Mouse (Mus musculus) embryonic facial prominence, embryonic 14.5 days (tissue): ENCODE measurements around the gene Rrp7a. TPM values are rescaled to one million over a fixed set of nuclear protein-coding genes. Genes with fewer than 3 reads are reported as not detected.

Experiments
- ATAC-seq: fragments of 200-750 bp; cut with Nextera tagmentation; 2 replicates; pipeline ENCODE4 v1.8.0; 2017; ENCODE audit warnings: low read depth, moderate number of reproducible peaks, moderate TSS enrichment
- DNase-seq: peaks from one replicate; pipeline ENCODE4 v3.0.0-alpha.2; 2015; ENCODE audit warnings: low spot score
- H3K27ac ChIP-seq: fragments of 300-500 bp; sonication (generic); replicated peaks from 2 replicates; pipeline ENCODE4 v1.5.1; 2014; ENCODE audit warnings: low read depth, mild to moderate bottlenecking, low read length, moderate library complexity
- H3K27me3 ChIP-seq: fragments of 300-500 bp; sonication (generic); replicated peaks from 2 replicates; pipeline ENCODE4 v1.6.1; 2014; ENCODE audit warnings: low read length; ENCODE audit not compliant: control insufficient read depth, insufficient read depth
- H3K36me3 ChIP-seq: fragments of 300-500 bp; sonication (generic); 2 replicates; pipeline ENCODE4 v1.6.1; 2014; ENCODE audit warnings: low read length, mixed read lengths; ENCODE audit not compliant: control insufficient read depth, insufficient read depth
- H3K4me1 ChIP-seq: fragments of 300-500 bp; sonication (generic); 2 replicates; pipeline ENCODE4 v1.6.1; 2014; ENCODE audit warnings: antibody characterized with exemption, low read length; ENCODE audit not compliant: control insufficient read depth, insufficient read depth
- H3K4me2 ChIP-seq: fragments of 300-500 bp; sonication (generic); 2 replicates; pipeline ENCODE4 v1.6.1; 2014; ENCODE audit warnings: low read depth, mild to moderate bottlenecking, low read length, moderate library complexity, mixed read lengths
- H3K4me3 ChIP-seq: fragments of 300-500 bp; sonication (generic); 2 replicates; pipeline ENCODE4 v1.5.1; 2014; ENCODE audit warnings: low read depth, mild to moderate bottlenecking, low read length
- H3K9ac ChIP-seq: fragments of 300-500 bp; sonication (generic); 2 replicates; pipeline ENCODE4 v1.6.1; 2014; ENCODE audit warnings: low read depth, mild to moderate bottlenecking, low read length, moderate library complexity, mixed read lengths
- H3K9me3 ChIP-seq: fragments of 300-500 bp; sonication (generic); 2 replicates; pipeline ENCODE4 v1.6.1; 2016; ENCODE audit warnings: low read length; ENCODE audit not compliant: control insufficient read depth
- WGBS: fragments of 180-500 bp; shearing (Covaris S2); extraction: QIAGEN DNeasy Blood & Tissue Kit; methylation state at CpG from one replicate; pipeline ENCODE4 v1.1.7; 2014; 5-methylcytosine and 5-hydroxymethylcytosine counted together
- polyA plus RNA-seq: library from polyadenylated mRNA; unstranded; fragments of >200 nt; fragmentation: Nextera tagmentation; extraction: Ambion mirVana; gene quantifications from 2 replicates; pipeline ENCODE4 v1.2.1, GENCODE M21; 2014

Rrp7a gene
- 61.6 and 63.0 TPM in 2 replicates for polyA plus RNA-seq

DNA sequence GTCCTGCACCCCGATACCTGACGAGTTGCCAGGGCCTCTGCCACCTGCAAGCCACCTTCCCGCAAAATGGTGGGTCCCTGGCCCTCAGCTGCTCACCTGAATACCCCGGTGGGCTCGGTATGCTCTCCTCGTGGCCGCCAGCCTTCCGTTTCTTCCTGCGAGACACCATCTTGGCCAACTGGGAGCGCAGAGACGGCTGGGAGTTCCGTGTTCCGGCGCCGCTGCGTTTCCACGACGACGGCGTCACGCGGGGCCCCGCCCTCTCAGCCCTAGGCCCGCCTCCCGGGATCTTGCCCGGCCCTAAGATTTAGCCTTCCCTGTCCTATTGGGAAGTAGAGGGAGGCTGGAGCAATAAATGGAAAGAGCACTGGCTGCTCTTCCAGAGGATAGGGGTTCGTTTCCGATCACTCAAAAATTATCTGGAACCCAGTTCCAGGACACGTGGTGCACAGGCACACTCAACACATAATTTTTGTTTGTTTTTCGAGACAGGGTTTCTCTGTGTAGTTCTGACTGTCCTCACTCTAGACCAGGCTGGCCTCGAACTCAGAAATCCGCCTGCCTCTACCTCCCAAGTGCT lies at the start of gene Rrp7a:
Rrp7a (minus strand) TSS at position 236 of the 580 bp plus-strand sequence.
- Histone ChIP-seq H3K4me1 (peaks cover 5% of the 10 kb centered on the region; the same call in 1 of the 2 replicates), H3K9ac (peak within 1 kb of the TSS; percentile 73), H3K27ac (peak within 1 kb of the TSS; percentile 78; the same call in 1 of the 2 replicates), H3K36me3 (peaks cover 52% of the 10 kb centered on the region), H3K9me3 (no peaks in the 10 kb centered on the region), H3K4me3 (peak within 1 kb of the TSS; percentile 80), H3K27me3 (no peaks in the 10 kb centered on the region), H3K4me2 (peak within 1 kb of the TSS; percentile 58)
- ATAC-seq, result peak; percentile 92
- peak; percentile 94 for DNase-seq
- WGBS, result 11% methylated on average over 29 of the region's 32 CpGs

DNA sequence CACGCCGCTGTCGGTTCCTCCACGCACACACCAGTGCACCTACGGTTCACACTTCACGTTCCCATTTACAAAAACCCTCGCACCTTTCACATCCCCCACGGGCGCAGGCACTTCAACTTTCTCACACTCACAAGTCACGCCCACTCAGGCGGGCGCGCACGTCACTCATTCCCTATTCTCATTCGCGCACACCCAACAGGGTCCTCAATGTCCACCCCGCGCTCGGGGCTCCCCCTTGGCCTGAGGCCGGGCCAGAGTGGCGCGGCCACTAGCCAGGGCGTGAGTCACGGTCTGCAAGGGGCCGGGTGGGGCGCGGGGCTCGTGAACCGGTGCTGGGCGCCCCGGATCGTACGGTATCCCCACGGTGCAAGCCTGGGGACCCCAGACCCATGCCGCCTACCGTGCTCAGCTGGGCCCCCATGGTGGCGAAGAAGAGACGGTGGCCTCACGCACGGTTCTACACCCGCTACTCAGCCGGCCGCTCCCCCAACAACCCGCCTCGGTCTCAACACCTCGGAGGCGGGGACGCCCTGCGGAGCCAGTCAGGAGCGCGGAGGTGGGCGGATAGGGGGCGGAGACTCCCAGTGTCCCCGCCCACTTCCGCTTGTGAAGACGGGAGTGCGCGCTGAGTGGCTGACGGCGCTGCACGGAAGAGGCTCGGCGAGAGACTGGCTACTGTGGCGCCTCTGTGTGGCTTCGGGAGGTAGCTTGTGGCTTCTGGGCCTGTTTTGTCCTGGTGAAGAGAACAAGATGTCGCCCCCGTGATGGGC lies 49.3 kb upstream of the Rrp7a start:
- peak overlapping the region; percentile 87 for H3K27ac ChIP-seq
- H3K4me2 ChIP-seq, result peak overlapping the region; percentile 90
- peak overlapping the region; percentile 90 for H3K9ac ChIP-seq
- DNase-seq, result peak; percentile 99
- H3K27me3 ChIP-seq, result no peaks in the 10 kb centered on the region
- 3% methylated on average over 41 of the region's 67 CpGs for WGBS
- H3K4me3 ChIP-seq, result peak overlapping the region; percentile 93
- no peaks in the 10 kb centered on the region for H3K9me3 ChIP-seq
- H3K36me3 ChIP-seq, result no peaks in the 10 kb centered on the region
- ATAC-seq, result peak; percentile 97
- peaks cover 25% of the 10 kb centered on the region for H3K4me1 ChIP-seq

DNA sequence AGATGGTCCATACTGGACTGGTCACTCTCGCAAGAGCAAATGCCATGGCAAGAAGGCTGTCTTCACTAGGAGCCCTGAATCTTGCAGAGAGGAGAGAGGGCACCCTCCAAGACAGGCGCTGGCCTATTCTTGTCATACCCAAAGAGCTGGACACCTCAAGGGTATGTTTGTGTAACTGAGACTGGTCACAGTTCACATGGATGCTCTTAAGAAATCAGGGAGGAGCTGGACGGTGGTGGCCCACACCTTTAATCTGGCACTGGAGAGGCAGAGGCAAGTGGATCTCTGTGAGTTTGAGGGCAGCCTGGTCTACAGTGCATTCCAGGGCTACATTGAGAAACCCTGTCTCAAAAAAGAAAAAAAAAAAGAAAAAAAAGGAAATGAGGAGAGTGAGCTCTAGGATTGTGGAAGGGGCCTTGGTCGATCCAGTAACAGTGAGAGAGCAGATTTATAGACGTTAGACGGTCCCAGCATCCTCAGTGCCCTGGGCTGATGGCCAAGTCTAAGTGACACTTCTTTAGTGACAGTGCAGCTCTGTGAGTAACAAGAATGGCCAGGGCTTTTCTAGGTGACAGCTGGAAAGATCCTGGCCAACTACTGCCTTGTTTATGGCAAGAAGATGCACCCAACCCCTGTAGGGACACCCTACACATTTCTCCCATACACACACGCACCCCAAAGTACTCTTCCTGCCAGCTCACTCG lies 48.5 kb upstream of the Rrp7a start:
- no peaks in the 10 kb centered on the region for H3K27me3 ChIP-seq
- DNase-seq, result no peak
- H3K9ac ChIP-seq, result peak overlapping the region; percentile 90
- peak overlapping the region; percentile 90 for H3K4me2 ChIP-seq
- H3K36me3 ChIP-seq, result no peaks in the 10 kb centered on the region
- no peaks in the 10 kb centered on the region for H3K9me3 ChIP-seq
- no peak overlapping the region for H3K27ac ChIP-seq
- peak overlapping the region; percentile 93 for H3K4me3 ChIP-seq
- WGBS, result 52% methylated on average over 8 of the region's 8 CpGs
- no peak for ATAC-seq
- H3K4me1 ChIP-seq, result peaks cover 25% of the 10 kb centered on the region

DNA sequence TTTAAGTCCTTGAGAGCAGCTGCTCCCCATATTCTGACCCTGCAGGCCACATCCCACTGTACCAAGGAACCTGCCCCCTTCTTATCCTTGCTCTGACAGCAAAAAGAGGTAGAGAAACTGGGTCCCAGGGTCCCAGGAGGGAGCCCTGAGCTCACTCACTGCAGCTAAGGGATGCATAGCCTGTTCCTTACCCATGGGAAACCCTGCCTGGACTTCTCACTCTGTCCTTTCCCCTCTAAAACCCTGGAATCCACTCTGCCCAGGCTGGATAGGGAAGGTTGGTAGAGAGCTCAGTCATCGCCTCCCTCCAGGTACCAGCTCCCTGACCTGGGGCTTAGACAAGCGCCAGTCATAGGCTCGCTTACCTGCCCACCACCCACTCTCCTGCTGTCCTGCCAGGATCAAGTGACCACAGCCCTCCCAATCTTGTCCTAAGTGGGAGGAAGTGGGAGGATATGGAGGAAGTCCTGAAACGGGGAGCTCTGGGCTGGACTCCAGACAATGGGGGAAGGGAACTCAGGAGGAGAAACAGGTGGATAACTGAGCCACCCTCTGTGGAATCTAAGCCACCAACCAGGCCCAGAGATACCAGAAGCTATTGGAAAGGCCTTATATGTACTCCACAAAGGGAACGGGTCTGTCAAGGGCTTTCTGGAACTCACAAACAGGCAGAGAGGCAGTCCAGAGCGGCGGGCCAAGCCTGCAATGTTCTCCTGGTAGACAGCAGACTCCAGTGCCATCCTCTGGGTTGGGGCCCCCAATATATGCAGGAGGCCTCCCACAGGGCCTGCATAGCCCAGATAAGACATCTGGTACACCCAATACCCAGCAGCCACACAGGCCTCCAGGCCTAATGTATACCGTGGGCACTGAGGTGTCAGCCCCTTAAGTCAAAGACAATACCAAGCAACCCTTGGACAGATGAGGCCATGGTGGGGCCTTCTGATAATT lies 47.4 kb upstream of the Rrp7a start:
- ATAC-seq (no peak), DNase-seq (no peak)
- Histone ChIP-seq H3K36me3 (0 out of 2 replicates have a peak, but pooled peaks cover 4% of the 10 kb centered on the region), H3K9me3 (no peaks in the 10 kb centered on the region), H3K4me3 (no peak overlapping the region), H3K4me1 (peaks cover 25% of the 10 kb centered on the region), H3K27me3 (no peaks in the 10 kb centered on the region), H3K4me2 (no peak overlapping the region), H3K9ac (no peak overlapping the region), H3K27ac (no peak overlapping the region)
- 80% methylated on average over 8 of the region's 8 CpGs for WGBS

DNA sequence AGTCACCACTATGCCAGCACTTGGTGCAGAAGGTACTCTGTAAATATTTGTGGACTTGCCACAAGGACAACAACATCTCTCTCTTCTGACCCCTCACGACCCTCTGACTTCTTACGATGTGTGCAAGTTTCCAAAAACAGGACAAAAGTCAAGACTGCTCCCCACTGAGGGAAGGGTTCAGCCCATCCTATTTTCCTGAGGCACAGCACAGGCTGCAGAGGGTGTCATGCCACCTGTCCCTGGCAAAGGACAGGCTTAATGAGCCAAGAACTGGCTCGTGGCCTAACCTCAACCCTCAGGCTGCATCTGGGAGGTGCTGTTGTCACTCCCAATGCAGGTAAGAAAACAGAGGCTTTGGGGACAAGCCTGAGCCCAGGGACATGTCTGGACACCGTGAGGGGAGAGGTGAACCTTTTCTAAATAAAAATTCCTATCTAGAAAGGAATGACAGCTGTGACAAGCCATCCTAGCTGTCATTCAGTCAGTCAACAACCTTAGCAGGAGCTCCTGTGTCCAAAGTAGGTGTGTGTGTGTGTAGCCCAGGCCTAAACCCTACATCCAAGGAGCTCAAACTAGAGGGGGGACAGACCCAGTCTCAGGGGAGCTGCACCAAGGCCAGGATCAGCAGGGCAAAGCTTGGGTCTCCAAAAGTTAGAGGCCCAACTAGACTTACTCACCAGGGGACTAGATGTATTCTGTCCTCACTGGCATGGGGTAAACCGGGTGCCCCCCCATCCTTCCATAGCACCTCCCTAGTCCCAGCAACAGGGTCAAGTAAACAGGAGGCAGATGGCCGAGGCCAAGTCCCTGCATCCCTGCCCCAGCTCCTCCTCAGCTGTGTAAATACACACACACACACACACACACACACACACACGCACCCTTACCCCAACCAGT lies 46.5 kb upstream of the Rrp7a start:
- DNase-seq (no peak), ATAC-seq (no peak)
- Histone ChIP-seq H3K4me1 (peaks cover 25% of the 10 kb centered on the region), H3K9ac (no peak overlapping the region), H3K36me3 (0 out of 2 replicates have a peak, but pooled peaks cover 4% of the 10 kb centered on the region), H3K9me3 (no peaks in the 10 kb centered on the region), H3K4me3 (no peak overlapping the region), H3K27me3 (no peaks in the 10 kb centered on the region), H3K27ac (no peak overlapping the region), H3K4me2 (no peak overlapping the region)
- WGBS, result 67% methylated on average over 6 of the region's 7 CpGs

DNA sequence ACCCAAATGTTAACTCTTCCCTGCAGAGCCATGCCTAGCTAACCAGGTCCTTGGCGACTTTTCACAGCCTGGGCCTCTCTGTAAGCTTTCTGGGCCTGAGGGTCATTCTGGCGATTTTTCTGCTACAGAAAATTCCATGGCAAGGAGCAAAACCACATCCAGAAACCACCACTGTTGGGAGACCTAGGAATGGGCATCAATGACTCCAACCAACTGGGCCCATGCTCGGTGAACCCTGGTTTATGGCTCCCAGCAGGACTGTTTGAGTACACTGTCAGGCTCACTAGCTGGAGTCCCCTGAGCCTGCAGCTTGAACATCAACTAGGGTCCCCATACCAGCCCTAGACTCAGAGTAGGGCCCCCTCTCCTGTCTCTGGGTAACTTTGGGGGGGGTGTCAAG lies 45.7 kb upstream of the Rrp7a start:
- Histone ChIP-seq H3K9ac (no peak overlapping the region), H3K27ac (no peak overlapping the region), H3K4me1 (peaks cover 25% of the 10 kb centered on the region), H3K4me2 (no peak overlapping the region), H3K27me3 (no peaks in the 10 kb centered on the region), H3K4me3 (no peak overlapping the region), H3K9me3 (no peaks in the 10 kb centered on the region), H3K36me3 (0 out of 2 replicates have a peak, but pooled peaks cover 4% of the 10 kb centered on the region)
- DNase-seq, result no peak
- no peak for ATAC-seq
- WGBS, result 80% methylated on average over 3 of the region's 3 CpGs

DNA sequence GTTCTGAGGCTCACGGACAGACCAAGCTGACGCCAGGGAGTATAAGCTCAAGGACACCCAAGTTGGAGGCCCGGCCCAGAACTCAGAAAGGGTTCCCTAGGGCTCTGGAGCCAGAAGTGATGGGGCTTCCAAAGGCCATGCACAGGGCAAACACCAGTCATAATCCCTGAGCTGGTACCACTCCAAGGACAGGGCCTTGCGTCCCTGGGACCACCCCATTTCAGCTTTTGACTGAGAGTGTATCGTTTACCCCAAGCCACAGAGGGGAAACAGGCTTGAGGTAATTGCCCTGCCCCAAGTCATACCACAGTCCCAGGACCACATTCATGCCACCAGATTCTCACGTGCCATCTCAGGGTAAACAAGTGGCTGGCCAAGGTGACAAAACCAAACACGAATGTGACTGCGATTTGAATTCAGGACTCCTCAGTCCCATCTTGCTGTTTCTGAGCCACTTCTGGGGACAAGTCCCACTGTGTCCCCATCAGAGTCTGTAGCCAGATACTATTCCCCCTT lies 45.0 kb upstream of the Rrp7a start:
- Histone ChIP-seq H3K4me2 (no peak overlapping the region), H3K27ac (peak overlapping the region; percentile 77), H3K9ac (peak overlapping the region; percentile 31; the same call in 1 of the 2 replicates), H3K4me3 (no peak overlapping the region), H3K9me3 (no peaks in the 10 kb centered on the region), H3K4me1 (peaks cover 19% of the 10 kb centered on the region), H3K27me3 (no peaks in the 10 kb centered on the region), H3K36me3 (0 out of 2 replicates have a peak, but pooled peaks cover 9% of the 10 kb centered on the region)
- ATAC-seq, result no peak
- DNase-seq, result no peak
- WGBS, result 91% methylated on average over 8 of the region's 8 CpGs
